Mouse (Mus musculus) Muller cell, postnatal 12 days (primary cell): ENCODE data around the gene Hoxd8.

Source experiments
- DNase-seq: peaks from one replicate; pipeline ENCODE4 v3.0.0-alpha.2; 2015; ENCODE audit errors: inconsistent ontology term

The Hoxd8 gene

DNA sequence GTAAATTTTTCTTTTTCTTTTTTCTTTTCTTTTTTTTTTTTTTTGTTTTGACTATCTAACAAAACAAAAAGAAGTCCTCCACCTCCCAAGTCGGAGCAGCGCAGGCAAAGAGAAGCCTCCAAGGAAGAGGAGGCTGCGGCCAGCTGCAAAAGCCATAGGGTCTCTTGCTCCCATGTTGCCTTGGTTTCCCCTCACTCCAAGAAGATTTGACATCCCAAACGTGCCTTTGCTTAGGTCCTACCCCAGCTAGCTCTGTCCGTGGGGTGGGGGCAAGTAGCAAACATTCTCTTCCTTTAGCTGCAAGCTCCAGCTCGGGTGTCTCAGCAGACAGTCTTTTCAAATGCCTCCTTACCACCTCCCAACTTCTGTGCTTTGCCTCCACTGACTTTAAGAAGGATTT lies 29.4 kb downstream of the Hoxd8 start:
- DNase-seq: no peak

DNA sequence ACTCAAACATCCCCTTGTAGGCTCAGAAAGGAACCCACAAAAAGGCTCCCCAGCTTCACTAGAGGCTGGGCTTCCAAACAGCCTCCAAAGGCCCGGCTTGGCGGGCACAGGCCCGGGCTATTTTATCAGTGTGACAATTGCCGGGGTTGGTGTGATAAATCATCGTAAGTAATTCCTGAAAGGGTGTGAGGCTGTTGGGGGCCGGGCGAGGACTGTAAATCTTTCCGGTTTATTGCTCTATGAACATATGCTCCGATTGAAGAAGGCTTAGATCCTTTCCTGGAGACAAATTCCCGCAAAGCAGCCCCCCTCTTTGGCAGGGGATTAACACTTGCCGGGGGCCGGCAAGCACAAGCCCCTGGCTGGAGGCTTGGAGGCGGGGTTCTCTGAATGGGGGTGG lies 30.0 kb downstream of the Hoxd8 start:
- DNase-seq: no peak

DNA sequence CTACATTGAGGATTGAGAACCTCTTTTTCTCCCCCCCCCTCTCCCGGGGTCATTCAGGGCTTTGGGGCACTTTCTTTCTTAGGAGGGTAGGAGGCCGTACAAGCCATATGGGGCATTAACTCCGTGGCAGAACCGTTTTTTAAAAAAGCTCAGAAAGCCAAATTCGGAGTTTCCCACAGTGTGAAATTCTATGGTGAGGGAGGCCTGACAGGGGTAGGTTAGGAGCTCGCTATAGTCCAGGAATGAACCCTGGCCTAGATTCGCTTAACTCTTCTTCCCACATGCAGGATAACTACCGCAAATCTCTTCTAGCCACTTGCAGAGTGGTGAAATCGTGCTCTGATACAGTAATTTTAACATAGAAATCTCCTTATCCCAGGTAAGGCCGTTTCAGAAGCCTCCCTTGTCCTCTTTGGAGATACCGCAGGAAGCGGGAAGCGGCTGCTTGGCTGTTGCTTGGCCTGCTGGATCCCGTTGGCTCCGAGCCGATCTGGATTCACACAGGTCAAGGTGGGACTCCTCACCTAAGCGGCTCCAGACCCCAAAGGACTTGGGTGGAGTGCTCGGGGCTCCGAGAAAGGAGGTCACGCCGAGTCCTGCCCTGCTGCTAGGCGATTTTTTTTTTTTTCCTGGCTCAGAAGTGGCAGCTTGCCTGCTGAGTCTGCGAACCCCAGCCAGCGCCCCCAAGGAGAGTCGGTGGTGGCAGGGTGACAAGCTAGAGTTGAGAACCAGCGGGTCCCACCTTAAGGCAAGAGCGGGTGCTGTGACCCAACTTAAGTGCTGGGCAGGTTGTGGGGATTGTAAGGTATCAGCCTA lies 30.8 kb downstream of the Hoxd8 start:
- no peak for DNase-seq

DNA sequence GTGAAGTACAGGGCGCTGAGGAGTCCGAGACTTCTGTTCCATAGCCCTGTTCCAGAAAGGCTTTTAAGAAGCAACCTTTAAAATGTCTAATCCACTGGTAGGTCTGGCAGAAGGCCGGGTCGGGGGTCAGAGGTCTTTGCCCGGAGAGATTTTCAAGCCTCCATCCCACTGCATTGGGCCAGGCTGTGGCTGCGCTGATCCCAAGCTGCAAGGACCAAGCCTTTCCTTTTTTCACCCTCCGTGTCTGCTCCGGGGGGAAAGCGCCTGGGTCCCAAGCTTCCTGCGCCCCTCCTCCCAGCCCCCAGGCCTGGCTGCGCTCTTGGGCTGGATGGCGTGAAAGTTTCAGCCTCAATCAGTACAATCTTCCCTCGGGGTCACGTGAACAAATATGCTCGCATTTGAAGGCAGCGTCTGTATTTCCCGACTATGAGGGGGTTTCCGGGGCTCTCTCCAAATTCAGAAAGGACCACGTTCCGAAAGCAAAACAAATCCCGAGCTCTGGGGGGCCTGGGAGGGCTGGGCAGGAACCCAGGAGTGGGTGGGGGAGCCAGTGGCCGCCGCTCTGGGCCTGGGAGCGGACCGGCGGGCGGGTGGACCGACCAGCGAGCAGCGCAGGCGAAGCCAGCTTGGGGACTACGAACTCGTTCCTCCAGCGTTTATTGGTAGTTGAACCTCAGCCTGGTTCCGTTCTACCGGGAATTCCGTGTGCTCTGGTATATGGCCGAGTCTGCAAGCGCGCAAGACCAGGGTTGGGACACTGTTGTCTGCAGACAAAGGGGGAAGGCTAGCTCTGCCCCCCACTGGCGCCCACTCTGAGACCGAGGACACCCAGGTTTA lies 31.7 kb downstream of the Hoxd8 start:
- DNase-seq: no peak

DNA sequence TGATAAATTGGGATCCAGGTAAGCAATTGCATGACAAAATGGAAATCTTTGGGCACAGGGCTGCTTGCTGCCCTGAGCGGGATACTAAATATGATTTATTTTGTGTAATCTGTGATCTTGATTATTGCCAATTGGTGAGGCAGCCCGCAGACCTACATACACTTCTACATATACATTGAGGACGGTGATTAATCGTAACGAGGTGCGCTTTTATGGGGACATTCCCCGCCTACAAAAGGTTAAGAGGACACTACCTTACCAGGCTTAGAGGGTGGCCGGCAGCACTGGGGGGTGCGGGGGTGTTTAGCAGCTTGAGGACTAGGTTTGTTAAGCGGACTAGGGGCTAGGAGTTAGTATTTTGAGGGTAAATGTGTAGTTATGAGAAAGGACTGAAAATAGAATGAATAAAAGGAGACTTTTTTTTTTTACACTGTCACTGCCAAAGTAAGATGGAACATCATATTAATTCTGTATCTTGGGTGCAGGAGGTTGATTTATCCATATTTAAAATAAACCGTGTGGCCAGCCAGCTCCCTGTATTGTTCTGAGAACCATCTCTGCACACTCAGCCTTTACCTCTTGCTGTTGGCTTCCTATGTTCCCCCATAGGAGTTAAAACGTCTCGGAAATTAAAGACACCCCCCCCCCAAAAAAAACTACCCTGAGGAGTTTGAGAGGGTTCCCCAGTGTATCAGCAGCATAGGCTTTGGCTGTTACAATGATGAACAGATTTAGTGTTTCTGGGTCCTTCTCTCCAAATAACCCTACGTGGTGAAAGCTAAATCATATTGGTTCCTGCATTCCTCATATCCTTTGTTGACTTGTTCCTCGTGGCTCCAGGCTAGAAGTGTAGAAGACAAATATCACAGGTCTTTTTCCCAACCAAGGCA lies 32.5 kb downstream of the Hoxd8 start:
- DNase-seq: no peak

DNA sequence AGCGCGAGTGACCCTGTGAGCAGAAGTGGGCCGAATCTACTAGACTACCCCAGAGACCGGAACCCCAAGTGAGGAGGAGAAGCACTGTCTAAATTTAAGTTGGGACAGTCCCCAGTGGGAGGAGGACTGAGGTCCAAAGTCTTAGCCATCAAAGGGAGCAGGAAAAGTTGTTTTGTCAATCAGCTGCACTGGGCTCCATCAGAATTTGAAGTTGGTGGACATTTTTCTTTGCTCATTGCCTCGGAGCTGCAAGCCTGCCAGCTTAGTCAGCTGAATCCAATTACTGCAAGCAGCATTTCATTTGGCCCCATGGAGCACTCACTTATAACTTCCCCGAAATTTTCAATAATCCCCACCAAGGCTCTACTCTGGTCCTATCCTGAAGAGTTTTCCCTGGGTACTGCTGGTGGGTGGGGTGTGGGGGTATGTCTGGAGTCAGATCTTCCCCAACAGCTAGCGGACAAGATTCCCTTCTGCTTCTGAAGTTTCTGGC lies 33.2 kb downstream of the Hoxd8 start:
- no peak for DNase-seq

DNA sequence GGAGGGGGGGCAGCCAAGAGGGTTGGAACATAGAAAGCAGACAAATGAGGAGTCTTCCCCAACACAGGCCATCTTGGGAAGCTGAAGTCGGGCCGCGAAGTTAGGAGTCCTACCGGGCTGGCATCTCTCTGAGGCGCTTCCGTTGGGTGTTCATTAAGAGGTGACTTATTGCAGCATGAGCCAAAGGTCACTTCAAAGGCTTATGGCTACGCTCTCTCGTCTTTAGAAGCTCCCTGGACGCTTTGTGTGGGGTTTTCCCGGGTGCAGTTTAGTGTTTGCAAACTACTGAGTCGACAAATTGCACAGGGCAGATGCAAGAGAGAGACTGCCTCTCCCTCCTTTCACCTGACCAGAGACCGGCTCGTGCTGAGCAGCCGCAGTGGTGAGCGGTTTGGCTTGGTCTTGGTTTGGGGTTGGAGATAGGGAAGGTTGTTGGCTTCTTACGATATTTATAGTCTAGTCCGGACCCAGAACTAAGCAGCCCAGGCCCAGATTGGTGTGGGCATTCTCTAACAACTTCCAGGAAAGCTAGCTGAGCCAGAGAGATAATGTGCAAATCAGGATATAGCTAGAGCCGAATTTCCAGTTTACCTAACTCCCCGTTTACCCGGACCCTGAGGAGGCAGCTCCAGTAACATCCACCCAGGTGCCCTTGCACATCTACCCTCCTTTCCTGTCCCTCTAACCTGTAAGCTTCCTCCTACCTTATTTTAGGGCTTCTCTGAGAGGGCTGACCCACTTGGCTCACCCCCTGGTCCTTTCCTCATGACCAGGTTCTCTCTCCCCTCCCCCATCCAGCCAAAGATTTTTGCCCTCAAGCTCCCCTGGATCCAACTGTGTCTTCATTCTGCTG lies 34.4 kb downstream of the Hoxd8 start:
- no peak for DNase-seq

DNA sequence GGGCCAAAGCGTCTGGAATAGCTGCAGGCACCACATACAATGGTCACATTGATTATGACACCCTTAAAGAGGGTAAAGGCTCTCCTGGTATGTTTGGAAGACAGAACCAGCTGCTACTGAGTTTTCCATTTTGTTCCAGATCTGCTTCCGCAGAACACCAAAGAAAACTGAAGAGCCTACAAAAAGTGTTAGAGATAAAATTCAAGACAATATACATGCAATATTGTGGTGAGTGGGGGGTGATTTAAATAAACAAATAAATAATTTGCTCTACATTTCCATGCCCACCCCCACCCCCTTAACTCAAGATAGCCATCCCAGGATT lies 35.0 kb downstream of the Hoxd8 start:
- no peak for DNase-seq

DNA sequence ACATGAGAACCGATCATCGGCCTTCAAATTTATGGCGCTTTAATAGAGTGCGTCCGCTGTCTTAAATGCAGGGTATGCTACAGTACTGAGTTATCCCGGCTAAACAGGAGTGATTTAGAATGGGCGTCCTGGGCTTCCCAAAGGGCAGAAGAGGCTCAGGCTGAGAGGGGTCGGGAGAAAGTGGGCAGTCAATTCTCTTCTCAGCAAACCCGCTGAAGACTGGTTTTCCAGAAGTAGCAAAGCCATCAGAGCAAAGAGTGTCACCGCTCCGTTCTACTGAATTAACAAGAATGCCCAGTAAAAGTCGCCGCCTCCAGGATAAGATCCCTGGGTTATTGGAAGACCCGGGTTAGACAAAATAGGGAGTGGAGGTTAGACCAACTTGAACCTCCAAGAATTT lies 35.5 kb downstream of the Hoxd8 start:
- no peak for DNase-seq

DNA sequence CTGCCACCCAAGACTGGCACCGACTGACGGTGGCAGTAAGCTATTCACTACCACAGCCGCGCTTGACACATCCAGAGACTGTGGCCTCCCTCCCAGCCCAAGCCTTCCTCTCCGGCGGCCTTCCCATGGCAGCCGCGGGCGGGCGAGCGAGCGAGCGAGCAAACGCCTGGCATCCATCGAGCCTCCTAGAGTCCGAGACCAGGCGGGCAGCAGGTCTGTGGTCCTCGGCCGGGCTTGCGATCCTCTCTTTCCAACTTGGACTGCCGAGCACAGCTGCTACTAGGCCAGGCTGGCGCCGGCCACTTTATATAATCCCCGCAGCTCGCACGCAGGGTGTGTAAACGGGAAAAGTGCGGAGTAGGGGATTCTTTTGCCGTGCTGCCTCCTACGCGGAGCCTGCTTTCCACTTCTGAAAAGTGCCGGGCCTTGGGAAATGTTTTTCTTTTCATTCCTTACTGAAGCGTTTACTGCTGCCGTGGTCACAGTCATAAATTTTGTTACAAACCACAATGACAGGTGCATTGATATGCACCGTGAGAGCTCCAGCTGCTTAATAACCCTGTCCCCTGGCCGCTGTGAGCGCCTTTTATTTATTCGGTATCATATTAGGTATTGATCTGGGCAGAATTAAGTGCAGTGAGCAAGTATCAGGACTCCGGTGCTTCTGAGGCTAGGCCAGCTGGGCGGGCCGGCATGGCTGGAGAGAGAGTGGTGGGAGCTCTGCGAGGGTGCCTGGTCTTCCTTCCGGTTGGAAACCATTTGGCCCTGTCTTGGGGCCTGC lies 36.1 kb downstream of the Hoxd8 start:
- DNase-seq: no peak

DNA sequence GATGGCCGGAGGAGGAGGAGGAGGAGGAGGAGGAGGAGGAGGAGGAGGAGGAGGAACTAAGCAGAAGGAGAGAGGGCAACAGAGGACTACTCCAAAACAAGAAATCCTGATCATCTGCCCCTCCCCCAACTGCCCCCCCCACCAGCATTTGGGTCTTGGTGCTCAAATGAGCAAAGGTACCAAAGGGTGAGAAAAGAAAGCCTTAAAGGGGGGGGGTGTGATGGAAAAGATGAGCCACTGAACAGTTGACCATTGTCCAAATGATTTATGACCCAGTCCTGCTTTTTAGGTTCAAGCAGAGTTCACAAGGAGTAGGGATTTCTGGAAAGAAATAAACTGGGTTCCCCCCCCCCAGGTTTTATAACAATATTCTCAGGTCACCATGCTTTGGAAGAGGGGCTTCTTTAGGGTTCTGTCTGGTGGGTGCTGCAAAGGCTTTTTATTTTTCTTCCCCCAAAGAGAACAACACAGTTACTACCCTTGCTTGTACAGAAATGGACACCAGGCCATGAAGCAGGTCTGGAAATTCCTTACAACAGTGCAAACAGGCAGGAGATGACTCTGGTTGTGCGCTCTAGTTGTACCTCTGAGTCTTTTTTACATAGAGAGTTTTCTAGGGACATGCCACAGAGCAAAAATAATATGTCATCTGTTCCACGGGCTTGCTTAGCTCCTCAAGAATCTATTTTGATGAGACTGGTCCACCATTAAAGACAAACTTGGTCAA lies 37.0 kb downstream of the Hoxd8 start:
- DNase-seq: no peak

DNA sequence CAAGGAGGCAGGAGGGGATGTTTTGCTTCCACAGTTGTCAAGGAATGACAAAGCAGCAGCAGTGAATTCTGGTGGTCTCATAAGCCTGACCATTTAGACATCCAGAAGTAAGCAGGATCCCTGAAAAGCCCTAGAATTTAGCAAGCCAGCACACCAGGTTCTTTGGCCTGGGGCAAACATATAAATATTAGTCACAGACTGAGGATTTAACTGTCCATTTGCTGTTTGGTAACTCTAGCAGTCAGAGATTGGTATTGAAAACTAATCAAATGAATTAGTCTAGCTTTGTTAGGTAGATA lies 37.5 kb downstream of the Hoxd8 start:
- no peak for DNase-seq

DNA sequence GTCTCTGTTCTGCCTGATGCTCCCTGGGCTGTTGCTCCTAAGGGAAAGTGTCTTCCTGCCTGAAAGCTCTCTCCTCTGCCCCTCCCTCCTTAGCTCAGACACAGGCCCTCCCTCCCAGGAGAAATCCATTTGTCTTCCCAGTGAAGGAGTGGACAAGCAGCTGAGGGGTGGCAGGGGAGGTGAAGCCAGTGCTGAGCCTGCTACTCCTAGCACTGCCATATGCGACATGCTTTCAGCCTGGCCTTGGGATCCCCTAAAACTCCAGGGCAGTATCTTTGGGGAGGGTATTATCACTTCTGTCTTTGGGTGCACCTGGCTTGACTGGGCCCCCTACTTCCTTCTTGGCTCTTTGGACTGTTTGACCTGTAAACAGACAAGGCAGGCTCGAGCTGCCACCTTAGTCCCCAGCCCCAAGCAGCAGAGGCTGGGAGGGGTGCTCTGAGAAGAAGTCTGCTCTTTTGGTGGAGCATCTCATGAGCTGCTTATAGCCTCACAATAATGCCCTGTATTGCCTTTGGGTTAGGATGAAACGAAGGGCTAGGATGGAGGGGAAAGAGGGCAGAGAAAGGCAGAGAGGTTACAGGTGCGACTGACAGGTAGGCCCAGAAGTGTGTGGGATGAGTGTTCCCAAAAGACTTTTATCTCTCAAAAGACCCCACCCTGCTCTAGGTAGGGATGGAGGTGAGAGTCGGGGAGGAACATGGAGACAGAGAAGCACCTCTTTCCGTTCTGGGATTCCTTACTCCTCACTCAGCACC lies 41.3 kb downstream of the Hoxd8 start:
- no peak for DNase-seq

DNA sequence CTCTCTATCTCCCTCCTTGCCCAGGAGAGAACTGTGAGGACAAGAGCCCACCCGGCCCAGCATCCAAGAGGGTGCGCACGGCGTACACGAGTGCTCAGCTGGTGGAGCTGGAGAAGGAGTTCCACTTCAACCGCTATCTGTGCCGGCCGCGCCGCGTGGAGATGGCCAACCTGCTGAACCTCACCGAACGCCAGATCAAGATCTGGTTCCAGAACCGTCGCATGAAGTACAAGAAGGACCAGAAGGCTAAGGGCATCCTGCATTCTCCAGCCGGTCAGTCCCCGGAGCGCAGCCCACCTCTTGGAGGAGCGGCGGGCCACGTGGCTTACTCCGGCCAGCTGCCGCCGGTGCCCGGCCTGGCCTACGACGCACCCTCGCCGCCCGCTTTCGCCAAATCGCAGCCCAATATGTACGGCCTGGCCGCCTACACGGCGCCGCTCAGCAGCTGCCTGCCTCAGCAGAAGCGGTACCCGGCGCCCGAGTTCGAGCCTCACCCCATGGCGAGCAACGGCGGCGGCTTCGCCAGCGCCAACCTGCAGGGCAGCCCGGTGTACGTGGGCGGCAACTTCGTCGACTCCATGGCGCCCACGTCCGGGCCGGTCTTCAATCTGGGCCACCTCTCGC lies 42.0 kb downstream of the Hoxd8 start:
- no peak for DNase-seq

DNA sequence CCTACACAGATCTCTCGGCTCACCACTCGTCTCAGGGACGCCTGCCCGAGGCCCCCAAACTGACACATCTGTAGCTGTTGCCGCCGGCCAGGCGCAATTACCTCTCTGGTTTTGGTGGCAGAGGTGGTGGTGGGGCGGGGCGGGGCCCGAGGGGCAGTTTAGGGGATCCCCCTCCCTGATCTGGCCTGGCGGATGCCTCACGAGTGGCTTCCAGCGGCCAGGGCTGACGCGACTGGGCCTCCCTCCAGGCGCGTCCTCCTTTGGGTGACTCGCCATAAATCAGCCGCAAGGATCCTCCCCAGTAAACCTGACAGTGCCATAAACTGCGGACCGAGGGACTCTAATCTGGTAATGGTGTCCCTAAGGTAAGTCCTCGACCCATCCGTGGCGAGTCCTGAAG lies 42.6 kb downstream of the Hoxd8 start:
- no peak for DNase-seq

DNA sequence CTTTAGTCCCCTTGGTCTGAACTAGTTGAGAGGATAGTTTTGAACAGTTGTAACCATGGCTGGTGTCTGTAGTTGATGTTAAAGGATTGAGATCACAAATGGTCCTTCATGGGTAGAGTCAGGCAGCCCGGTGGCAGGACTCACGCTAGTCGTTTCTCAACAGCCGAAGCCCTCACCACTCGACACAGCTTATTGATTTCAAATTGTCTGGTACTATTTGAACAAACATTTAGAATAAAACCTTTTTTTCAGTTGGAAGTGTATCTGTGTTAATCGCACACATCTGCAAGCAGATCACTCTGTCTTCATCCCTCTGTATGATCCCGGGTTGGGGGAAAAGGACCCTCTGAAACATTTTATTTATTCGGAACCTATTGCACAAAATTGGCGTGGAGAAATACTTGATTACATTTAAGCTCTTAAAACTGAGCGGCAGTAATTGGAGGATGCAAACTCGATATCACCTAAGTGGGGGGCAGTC lies 43.3 kb downstream of the Hoxd8 start:
- no peak for DNase-seq

DNA sequence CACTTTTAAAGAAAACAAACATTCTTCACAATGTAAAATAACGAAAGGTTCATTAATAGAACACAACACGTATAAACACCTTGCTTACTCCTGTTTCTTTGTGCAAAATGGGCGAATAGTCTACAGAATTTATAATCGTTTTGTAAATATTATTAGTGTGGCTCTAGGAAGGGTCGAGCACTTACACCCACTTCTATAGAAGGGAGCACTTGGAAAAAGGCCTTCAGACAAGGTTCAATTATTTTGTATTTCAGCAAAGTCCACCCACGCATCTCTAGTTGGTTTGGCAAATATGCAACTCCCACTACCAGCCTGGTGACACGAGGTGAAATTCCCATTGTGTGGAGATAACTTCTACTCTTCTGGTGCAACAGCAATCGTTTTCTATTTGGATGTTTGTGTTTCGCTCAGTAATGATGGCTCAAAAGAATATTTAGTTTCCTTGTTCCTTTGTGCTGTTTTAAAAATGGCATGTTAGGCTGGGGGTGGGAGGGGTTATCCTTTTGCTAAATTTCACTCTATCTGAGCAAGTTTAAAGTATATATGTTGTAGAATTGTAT lies 44.1 kb downstream of the Hoxd8 start:
- no peak for DNase-seq
